Mouse (Mus musculus) kidney, adult 9 months (tissue): ENCODE measurements around the gene Mettl24.

ENCODE experiments used
- DNase-seq: peaks from one replicate; pipeline ENCODE4 v3.0.0; 2022

The Mettl24 gene

GRCm38 (mm10) chr10:40683092-40683867 is at the start of gene Mettl24:
Gene Mettl24 (plus strand): TSS chr10:40683282.
- peak; percentile 89 for DNase-seq

- DNase-seq = no peak
These were observed 45.8 kb upstream of the Mettl24 start for GRCm38 (mm10) chr10:40637331-40637730.

GRCm38 (mm10) chr10:40638276-40638675 is 44.8 kb upstream of the Mettl24 start:
- no peak for DNase-seq

- DNase-seq = no peak
These were observed 44.0 kb upstream of the Mettl24 start for GRCm38 (mm10) chr10:40638823-40639819.

- no peak for DNase-seq
These were observed 42.7 kb upstream of the Mettl24 start for GRCm38 (mm10) chr10:40640406-40640805.

- no peak for DNase-seq
These were observed 41.2 kb upstream of the Mettl24 start for GRCm38 (mm10) chr10:40641901-40642300.

- DNase-seq = no peak
These were observed 40.0 kb upstream of the Mettl24 start for GRCm38 (mm10) chr10:40643126-40643525.

GRCm38 (mm10) chr10:40644456-40644855 is 38.6 kb upstream of the Mettl24 start:
- no peak for DNase-seq

GRCm38 (mm10) chr10:40645346-40645745 is 37.7 kb upstream of the Mettl24 start:
- DNase-seq = no peak

GRCm38 (mm10) chr10:40648776-40649175 is 34.3 kb upstream of the Mettl24 start:
- no peak for DNase-seq

- no peak for DNase-seq
These were observed 33.4 kb upstream of the Mettl24 start for GRCm38 (mm10) chr10:40649634-40650033.

GRCm38 (mm10) chr10:40651676-40652075 is 31.4 kb upstream of the Mettl24 start:
- DNase-seq = no peak

- DNase-seq = no peak
These were observed 17.8 kb upstream of the Mettl24 start for GRCm38 (mm10) chr10:40665270-40665669.

- DNase-seq = no peak
These were observed 16.1 kb upstream of the Mettl24 start for GRCm38 (mm10) chr10:40666943-40667342.

- DNase-seq = no peak
These were observed 14.4 kb upstream of the Mettl24 start for GRCm38 (mm10) chr10:40668640-40669039.

GRCm38 (mm10) chr10:40672587-40673296 is 10.3 kb upstream of the Mettl24 start:
- no peak for DNase-seq

GRCm38 (mm10) chr10:40673297-40673665 is 9.8 kb upstream of the Mettl24 start:
- no peak for DNase-seq

- no peak for DNase-seq
These were observed 8.9 kb upstream of the Mettl24 start for GRCm38 (mm10) chr10:40674151-40674550.

GRCm38 (mm10) chr10:40675921-40676320 is 7.2 kb upstream of the Mettl24 start:
- no peak for DNase-seq

GRCm38 (mm10) chr10:40678477-40678876 is 4.6 kb upstream of the Mettl24 start:
- no peak for DNase-seq

GRCm38 (mm10) chr10:40682470-40682869 is 612 bp upstream of the Mettl24 start:
- DNase-seq = peak; percentile 4

GRCm38 (mm10) chr10:40683868-40684253 is 779 bp downstream of the Mettl24 start:
- no peak for DNase-seq

GRCm38 (mm10) chr10:40684326-40684725 is 1.2 kb downstream of the Mettl24 start:
- no peak for DNase-seq
